Mouse (Mus musculus) megakaryocyte progenitor cell, adult 5-6 weeks (primary cell): ENCODE results near the gene Mapk1ip1l. TPM values are rescaled to one million over a fixed set of nuclear protein-coding genes. Genes with fewer than 3 reads are reported as not detected.

Experiments used
- ATAC-seq: replicated peaks from 2 replicates; pipeline ENCODE4 v1.8.0; 2016; ENCODE audit warnings: mild to moderate bottlenecking, moderate TSS enrichment, inconsistent platforms; ENCODE audit not compliant: poor library complexity
- total RNA-seq, 2 experiments: library from RNA; stranded (forward) in 1 of 2; stranded (reverse) in 1 of 2; fragments of 157-497, 149-512 nt in 1 of 2; fragments of 200-1000 nt in 1 of 2; gene quantifications; 2 replicates each; pipeline versions ENCODE4 v1.2.3 to v1.2.4; 2015 to 2017

Gene Mapk1ip1l
- total RNA-seq, 2 experiments from 2014 or later, result 40.0 to 76.4 TPM

DNA sequence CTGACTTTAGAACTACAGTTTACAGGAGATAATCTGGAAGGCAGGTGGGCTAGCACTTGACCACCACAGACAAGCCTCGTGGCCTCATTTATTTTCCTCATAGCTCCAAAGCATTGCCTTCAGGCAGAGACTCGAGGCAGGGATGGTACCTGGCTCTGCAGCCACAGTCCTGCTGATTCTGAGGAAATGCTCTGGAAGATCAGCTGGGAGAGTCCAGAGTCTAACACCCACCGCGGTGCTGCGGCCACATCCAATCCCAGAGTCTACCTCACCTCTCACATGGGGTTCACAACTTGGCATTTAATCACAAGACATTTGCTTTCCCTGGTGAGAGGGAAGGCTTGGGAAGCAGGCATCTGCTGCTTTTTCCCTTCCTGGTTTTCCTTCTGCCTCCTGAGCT, 56.9 kb downstream of the Mapk1ip1l start:
- no peak for ATAC-seq

- ATAC-seq, result no peak
These were observed 58.6 kb downstream of the Mapk1ip1l start for GRCm38 (mm10) chr14:47356622-47357021.

DNA sequence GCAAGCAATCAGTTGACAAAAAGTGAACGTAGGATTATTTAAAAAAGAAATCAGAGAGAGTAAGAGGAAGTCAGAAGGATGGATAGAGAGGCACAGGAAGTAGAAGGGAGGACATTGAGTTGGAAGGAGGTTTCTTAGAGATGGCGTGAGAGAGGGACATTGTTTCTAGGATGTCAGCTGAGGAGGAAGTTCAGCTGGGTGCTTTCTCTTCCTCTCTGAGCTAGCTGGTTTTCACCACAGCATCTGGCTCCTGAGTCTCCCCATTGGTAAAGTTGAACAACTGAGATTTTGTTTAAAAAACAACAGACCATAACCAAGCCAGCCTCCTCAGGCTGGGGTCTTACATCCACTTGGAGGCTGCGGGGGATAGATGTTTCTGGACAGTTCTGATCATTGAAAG, 61.5 kb downstream of the Mapk1ip1l start:
- peak; percentile 52 for ATAC-seq

DNA sequence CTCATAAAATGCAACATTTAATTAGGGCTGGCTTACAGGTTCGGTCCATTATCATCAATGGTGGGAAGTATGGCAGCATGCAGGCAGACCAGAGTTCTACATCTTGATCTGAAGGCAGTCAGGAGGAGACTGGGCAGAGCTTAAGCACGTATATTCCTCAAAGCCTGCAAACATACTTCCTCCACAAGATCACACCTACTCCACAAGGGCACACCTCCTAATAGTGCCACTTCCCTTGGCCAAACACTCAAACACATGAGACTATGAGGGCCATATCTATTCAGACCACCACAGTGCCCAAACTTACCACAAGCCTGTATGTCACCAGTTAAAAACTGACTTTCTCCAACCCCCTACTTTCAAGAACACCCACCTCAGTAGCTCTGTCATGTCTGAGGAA, 63.4 kb downstream of the Mapk1ip1l start:
- ATAC-seq, result no peak

- ATAC-seq, result no peak
These were observed 63.8 kb downstream of the Mapk1ip1l start for GRCm38 (mm10) chr14:47361899-47362298.

DNA sequence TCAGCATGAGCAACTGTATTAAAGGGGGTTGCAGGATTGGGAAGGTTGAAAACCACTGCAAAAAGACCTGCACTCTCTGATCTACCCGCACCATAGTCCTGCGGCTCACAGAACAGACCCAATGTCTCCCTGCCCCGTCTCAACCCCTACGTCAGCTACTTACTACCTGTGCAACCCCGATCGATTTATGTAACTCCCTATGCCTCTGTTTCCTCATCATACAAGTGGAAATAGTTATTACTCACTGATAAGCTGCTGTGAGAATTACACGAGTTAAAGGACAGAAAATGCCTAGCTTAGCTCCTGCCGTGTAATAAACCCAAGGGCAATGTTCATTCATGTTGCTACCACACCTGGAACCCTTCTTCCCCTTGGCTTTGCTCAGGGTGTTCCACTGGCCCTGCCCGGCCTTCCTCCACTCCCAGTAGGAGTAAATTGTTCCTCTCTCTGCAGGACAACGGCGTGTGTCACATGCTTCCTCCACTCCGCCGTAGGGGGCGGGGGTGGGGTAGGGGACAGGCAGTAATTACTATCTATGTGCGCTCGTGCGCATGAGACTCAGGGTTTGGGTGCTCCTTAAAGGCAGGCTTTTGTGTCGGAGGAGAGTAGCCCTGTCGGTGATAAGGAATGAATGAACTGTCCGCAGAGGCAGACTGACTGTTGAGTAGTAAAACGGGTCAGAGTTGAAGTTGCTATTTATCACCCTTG, 66.8 kb downstream of the Mapk1ip1l start:
- ATAC-seq, result peak; percentile 69

DNA sequence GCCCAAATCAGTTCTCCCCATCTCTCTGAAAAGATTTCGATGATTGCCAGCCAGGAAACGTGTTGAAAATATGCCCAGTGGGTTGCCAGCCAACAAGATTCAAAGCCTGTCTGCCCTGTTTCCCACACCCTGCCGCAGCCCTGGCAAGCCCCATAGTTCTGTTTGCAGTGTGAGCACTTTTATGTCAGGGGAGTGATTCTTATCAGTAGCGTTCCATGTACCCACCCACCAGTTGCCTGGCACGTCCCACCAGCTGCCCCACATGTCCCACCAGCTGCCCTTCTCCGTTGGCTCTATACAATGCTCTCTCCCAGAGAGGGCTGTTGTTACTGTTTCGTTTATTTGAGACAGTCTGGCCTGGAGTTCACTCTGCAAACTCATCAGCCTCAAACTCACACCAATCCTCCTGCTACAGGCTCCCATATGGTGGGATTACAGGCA, 68.8 kb downstream of the Mapk1ip1l start:
- peak; percentile 57 for ATAC-seq

DNA sequence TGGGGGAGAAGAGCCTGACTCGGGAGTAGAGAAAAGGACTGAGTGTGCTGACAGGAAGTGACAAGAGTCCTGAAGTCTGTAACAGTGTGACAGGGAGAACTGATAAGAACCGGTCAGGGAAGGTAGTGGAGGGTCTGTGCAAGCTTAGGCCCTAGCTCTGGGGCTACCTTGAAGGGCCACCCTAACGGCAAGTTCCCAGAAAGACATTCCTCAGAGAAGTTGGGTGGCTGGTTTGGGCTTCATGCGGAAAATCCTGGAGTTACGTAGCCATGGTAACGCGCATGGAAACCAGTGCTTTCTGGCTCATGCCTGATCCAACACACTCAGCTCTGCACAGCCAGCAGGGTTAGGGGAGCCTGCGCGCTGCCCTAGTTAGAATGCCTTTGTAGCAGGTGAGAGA, 69.4 kb downstream of the Mapk1ip1l start, which contains the start of gene Lgals3:
Gene Lgals3 (plus strand): TSS at position 291 of the 400 bp plus-strand sequence.
- ATAC-seq, result peak; percentile 26; the same call in 1 of the 2 replicates

- ATAC-seq, result no peak
These were observed 71.7 kb downstream of the Mapk1ip1l start for GRCm38 (mm10) chr14:47369741-47370140.

DNA sequence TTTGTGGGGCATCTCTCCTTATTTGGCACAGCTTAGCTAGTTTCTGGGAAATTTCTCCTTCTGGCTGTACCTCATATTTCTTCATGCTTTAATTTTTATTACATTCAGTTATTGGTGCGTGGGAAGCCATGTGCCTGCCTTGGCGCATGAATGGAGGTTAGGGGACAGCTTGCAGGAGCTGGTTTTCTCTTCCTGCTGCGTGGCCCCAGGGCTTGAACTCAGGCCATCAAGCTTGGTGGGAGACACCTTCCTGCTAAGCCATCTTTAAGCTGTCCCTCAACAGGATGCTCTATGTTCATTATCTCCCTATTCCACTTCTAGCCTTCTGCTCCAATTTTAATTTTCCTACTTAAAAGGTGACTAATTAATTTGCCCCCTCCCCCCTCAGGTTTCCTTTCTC, 72.7 kb downstream of the Mapk1ip1l start:
- ATAC-seq, result no peak

DNA sequence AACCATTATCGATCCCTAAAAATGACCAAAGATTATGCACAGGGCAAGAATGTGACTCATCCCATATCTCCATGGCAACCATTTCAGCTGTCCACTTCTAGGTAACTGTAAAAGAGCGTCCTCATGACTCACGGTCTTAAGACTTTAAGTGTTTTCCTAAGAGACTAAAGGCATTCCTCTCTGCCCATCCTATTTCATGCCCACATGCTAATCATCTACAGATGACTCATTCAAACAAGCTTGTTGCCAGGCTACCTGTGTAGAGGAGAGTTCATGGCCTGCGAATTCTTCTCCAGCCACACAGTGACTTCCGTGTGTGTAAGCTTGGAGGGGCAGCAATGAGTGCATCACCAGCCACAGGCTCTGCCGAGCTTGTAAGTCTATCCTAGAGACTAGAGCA, 73.6 kb downstream of the Mapk1ip1l start:
- no peak for ATAC-seq

Other genes with a start within 250 kb of the Mapk1ip1l start
- 1.9 and 2.6 TPM in 2 replicates for gene Gch1, start 108.9 kb upstream of the Mapk1ip1l start, total RNA-seq (2015)
- 1.7 TPM in 2 replicates for gene Gch1, start 108.9 kb upstream of the Mapk1ip1l start, total RNA-seq (2017)
- gene Wdhd1, start 21.4 kb upstream of the Mapk1ip1l start, total RNA-seq (2015), result 48.8 and 58.1 TPM in 2 replicates
- gene Wdhd1, start 21.4 kb upstream of the Mapk1ip1l start, total RNA-seq (2017), result 105 and 152 TPM in 2 replicates
- 22.5 and 24.1 TPM in 2 replicates for gene Socs4, start 21.3 kb upstream of the Mapk1ip1l start, total RNA-seq (2015)
- gene Socs4, start 21.3 kb upstream of the Mapk1ip1l start, total RNA-seq (2017), result 16.1 and 34.4 TPM in 2 replicates
- gene Lgals3, start 69.5 kb downstream of the Mapk1ip1l start, total RNA-seq (2015), result 26.1 and 43.8 TPM in 2 replicates
- 4.8 and 12.0 TPM in 2 replicates for gene Lgals3, start 69.5 kb downstream of the Mapk1ip1l start, total RNA-seq (2017)
- 44.2 and 53.5 TPM in 2 replicates for gene Dlgap5, start 120.1 kb downstream of the Mapk1ip1l start, total RNA-seq (2015)
- 75.3 and 77.0 TPM in 2 replicates for gene Dlgap5, start 120.1 kb downstream of the Mapk1ip1l start, total RNA-seq (2017)
- gene Fbxo34, start 152.2 kb downstream of the Mapk1ip1l start, total RNA-seq (2015), result 11.0 and 11.4 TPM in 2 replicates
- 16.1 and 22.6 TPM in 2 replicates for gene Fbxo34, start 152.2 kb downstream of the Mapk1ip1l start, total RNA-seq (2017)